Mouse (Mus musculus): ENCODE data around the gene Ercc1. TPM values are rescaled to one million over a fixed set of nuclear protein-coding genes. Genes with fewer than 3 reads are reported as not detected.
A peak's percentile ranks its signal among the peaks of the same experiment; 100 is the strongest.

Ercc1 gene
- total RNA-seq, 2 experiments from 2014 or later, result 24.5 to 29.0 TPM

- intact Hi-C loops (cut with DNase I), result loop anchor here (5.0 kb wide), 1 partner anchor 100 kb away; no protein-coding TSS in a partner anchor
- no peak for DNase-seq
Measured at GRCm38 (mm10) chr7:19402535-19403112, 58.0 kb downstream of the Ercc1 start.

- DNase-seq, result no peak
- intact Hi-C loops (cut with DNase I), result loop anchor here (5.0 kb wide), 1 partner anchor 98 kb away; no protein-coding TSS in a partner anchor
Measured at GRCm38 (mm10) chr7:19403731-19404296, 59.2 kb downstream of the Ercc1 start, which contains the start of gene Klc3. Klc3 (minus strand) TSS chr7:19404104.

GRCm38 (mm10) chr7:19404476-19404875 lies 59.9 kb downstream of the Ercc1 start, which contains the start of gene Ckm:
Ckm (plus strand) TSS chr7:19404776.
- intact Hi-C loops (cut with DNase I), result loop anchor here (5.0 kb wide), 1 partner anchor 98 kb away; no protein-coding TSS in a partner anchor
- DNase-seq, result no peak

- peak; percentile 72 to 86 for DNase-seq
- intact Hi-C loops (cut with DNase I), result loop anchor here (5.0 kb wide), 1 partner anchor 112 kb away; the partner anchor contains the start of gene Nkpd1
Measured at GRCm38 (mm10) chr7:19405417-19405816, 60.8 kb downstream of the Ercc1 start.

Small RNAs within 50 kb of the gene (microRNA-seq; reads per million reads assigned to microRNA genes)
- gene Mir343, result 0 reads per million in 2 experiments

Other genes starting within 250 kb of the Ercc1 start
- not detected for gene Gm4969, start 226.4 kb upstream of the Ercc1 start, total RNA-seq (2021)
- gene Fbxo46, start 224.9 kb upstream of the Ercc1 start, total RNA-seq (2021), result 1 to 10 TPM; 2.0 to 2.8 TPM
- 1 to 10 TPM; 1.5 to 2.0 TPM for gene Qpctl, start 195.5 kb upstream of the Ercc1 start, total RNA-seq (2021)
- 10 to 100 TPM; 47.3 to 49.9 TPM for gene Snrpd2, start 195.1 kb upstream of the Ercc1 start, total RNA-seq (2021)
- gene Gipr, start 178.7 kb upstream of the Ercc1 start, total RNA-seq (2021), result not detected
- 1 to 10 TPM; 9.6 to 10.0 TPM for gene Eml2, start 168.4 kb upstream of the Ercc1 start, total RNA-seq (2021)
- gene Gpr4, start 132.2 kb upstream of the Ercc1 start, total RNA-seq (2021), result 1 to 10 TPM; 2.2 to 2.6 TPM
- 10 to 100 TPM; 36.9 to 39.9 TPM for gene Opa3, start 116.4 kb upstream of the Ercc1 start, total RNA-seq (2021)
- 10 to 100 TPM; 15.9 to 20.6 TPM for gene Vasp, start 73.0 kb upstream of the Ercc1 start, total RNA-seq (2021)
- under 1 TPM in 1 of 2 experiments, not detected in 1; 0.35 TPM for gene Ppm1n, start 64.7 kb upstream of the Ercc1 start, total RNA-seq (2021)
- gene Rtn2, start 62.2 kb upstream of the Ercc1 start, total RNA-seq (2021), result 1,000 to 10,000 TPM in 1 of 2 experiments, 100 to 1,000 TPM in 1; 974 to 1,054 TPM
- gene Fosb, start 34.7 kb upstream of the Ercc1 start, total RNA-seq (2021), result under 1 TPM; 0.15 to 0.31 TPM
- 10 to 100 TPM in 1 of 2 experiments, 1 to 10 TPM in 1; 9.3 to 10.2 TPM for gene Cd3eap, start 14.7 kb downstream of the Ercc1 start, total RNA-seq (2021)
- 1 to 10 TPM; 2.4 to 2.6 TPM for gene Ppp1r13l, start 15.0 kb downstream of the Ercc1 start, total RNA-seq (2021)
- 1 to 10 TPM; 8.5 to 9.8 TPM for gene Ercc2, start 37.2 kb downstream of the Ercc1 start, total RNA-seq (2021)
- gene Klc3, start 59.3 kb downstream of the Ercc1 start, total RNA-seq (2021), result under 1 TPM; 0.25 to 0.38 TPM
- gene Ckm, start 60.0 kb downstream of the Ercc1 start, total RNA-seq (2021), result over 10,000 TPM; 41,999 to 48,159 TPM
- 10 to 100 TPM; 14.9 to 15.5 TPM for gene Mark4, start 114.0 kb downstream of the Ercc1 start, total RNA-seq (2021)
- under 1 TPM; 0.51 to 0.72 TPM for gene Exoc3l2, start 118.6 kb downstream of the Ercc1 start, total RNA-seq (2021)
- 1 to 10 TPM; 1.5 to 1.7 TPM for gene Bloc1s3, start 163.6 kb downstream of the Ercc1 start, total RNA-seq (2021)
- gene Trappc6a, start 163.6 kb downstream of the Ercc1 start, total RNA-seq (2021), result 1 to 10 TPM; 6.4 to 8.8 TPM
- gene Nkpd1, start 173.1 kb downstream of the Ercc1 start, total RNA-seq (2021), result not detected
- gene Ppp1r37, start 218.3 kb downstream of the Ercc1 start, total RNA-seq (2021), result 10 to 100 TPM; 34.8 to 41.4 TPM
- under 1 TPM; 0.23 to 0.44 TPM for gene Zfp296, start 232.5 kb downstream of the Ercc1 start, total RNA-seq (2021)
- gene Gemin7, start 232.8 kb downstream of the Ercc1 start, total RNA-seq (2021), result 10 to 100 TPM; 59.1 to 65.1 TPM